Mouse (Mus musculus) forebrain, embryonic 14.5 days (tissue): ENCODE data around the gene Wwp2. TPM values are rescaled to one million over a fixed set of nuclear protein-coding genes. Genes with fewer than 3 reads are reported as not detected.

Experiments used
- ATAC-seq: fragments of 200-750 bp; cut with Nextera tagmentation; 2 replicates; pipeline ENCODE4 v1.8.0; 2017; ENCODE audit warnings: mild to moderate bottlenecking, moderate library complexity
- DNase-seq: peaks from one replicate; pipeline ENCODE4 v3.0.0-alpha.2; 2015; ENCODE audit warnings: low spot score
- H3K27ac ChIP-seq: fragments of 300-500 bp; sonication (generic); 2 replicates; pipeline ENCODE4 v1.5.1; 2014; ENCODE audit warnings: low read depth, mild to moderate bottlenecking, control low read depth, low read length, moderate library complexity
- H3K27me3 ChIP-seq: fragments of 300-500 bp; sonication (generic); replicated peaks from 2 replicates; pipeline ENCODE4 v1.6.1; 2014; ENCODE audit warnings: low read length, control low read depth, mixed read lengths; ENCODE audit not compliant: control insufficient read depth, insufficient read depth
- H3K36me3 ChIP-seq: fragments of 300-500 bp; sonication (generic); 2 replicates; pipeline ENCODE4 v1.6.1; 2014; ENCODE audit warnings: low read length, control low read depth; ENCODE audit not compliant: control insufficient read depth, insufficient read depth
- H3K4me1 ChIP-seq: fragments of 300-500 bp; sonication (generic); 2 replicates; pipeline ENCODE4 v1.6.1; 2014; ENCODE audit warnings: antibody characterized with exemption, low read length, control low read depth; ENCODE audit not compliant: control insufficient read depth, insufficient read depth
- H3K4me2 ChIP-seq: fragments of 300-500 bp; sonication (generic); 2 replicates; pipeline ENCODE4 v1.6.1; 2014; ENCODE audit warnings: mild to moderate bottlenecking, control low read depth, low read length
- H3K4me3 ChIP-seq: fragments of 300-500 bp; sonication (generic); 2 replicates; pipeline ENCODE4 v1.5.1; 2014; ENCODE audit warnings: low read depth, low read length, control low read depth
- H3K9ac ChIP-seq: fragments of 300-500 bp; sonication (generic); 2 replicates; pipeline ENCODE4 v1.6.1; 2014; ENCODE audit warnings: mild to moderate bottlenecking, low read length, control low read depth, moderate library complexity
- H3K9me3 ChIP-seq: fragments of 300-500 bp; sonication (generic); replicated peaks from 2 replicates; pipeline ENCODE4 v1.6.1; 2016; ENCODE audit warnings: low read length, control low read depth, mixed read lengths; ENCODE audit not compliant: control insufficient read depth
- WGBS: fragments of 180-500 bp; shearing (Covaris S2); extraction: QIAGEN DNeasy Blood & Tissue Kit; methylation state at CpG from one replicate; pipeline ENCODE4 v1.1.7; 2014; 5-methylcytosine and 5-hydroxymethylcytosine counted together
- polyA plus RNA-seq: library from polyadenylated mRNA; unstranded; fragments of >200 nt; fragmentation: Nextera tagmentation; extraction: Ambion mirVana; gene quantifications from 2 replicates; pipeline ENCODE4 v1.2.1, GENCODE M21; 2014

Wwp2 gene
- polyA plus RNA-seq: 38.8 and 40.4 TPM in 2 replicates

- Histone ChIP-seq H3K4me1 (peaks cover 9% of the 10 kb centered on the region; the same call in 1 of the 2 replicates), H3K9ac (peak within 1 kb of the TSS; percentile 84), H3K4me2 (peak within 1 kb of the TSS; percentile 72), H3K36me3 (no peaks in the 10 kb centered on the region), H3K27me3 (no peaks in the 10 kb centered on the region), H3K27ac (peak within 1 kb of the TSS; percentile 88), H3K9me3 (no peaks in the 10 kb centered on the region), H3K4me3 (peak within 1 kb of the TSS; percentile 81)
- under 1% methylated on average over 48 of the region's 81 CpGs for WGBS
- ATAC-seq (peak; percentile 92), DNase-seq (peak; percentile 81)
Observed at GRCm38 (mm10) chr8:107435962-107436831, at the start of gene Wwp2. Gene Wwp2 (plus strand): TSS chr8:107436365.

- Histone ChIP-seq H3K9ac (no peak overlapping the region), H3K4me1 (0 out of 2 replicates have a peak, but pooled peaks cover 6% of the 10 kb centered on the region), H3K4me2 (no peak overlapping the region), H3K27ac (no peak overlapping the region), H3K9me3 (no peaks in the 10 kb centered on the region), H3K27me3 (no peaks in the 10 kb centered on the region), H3K36me3 (no peaks in the 10 kb centered on the region), H3K4me3 (no peak overlapping the region)
- ATAC-seq: no peak
- peak; percentile 79 for DNase-seq
- WGBS: 32% methylated on average over 3 of the region's 3 CpGs
Observed at GRCm38 (mm10) chr8:107386642-107387041, 49.5 kb upstream of the Wwp2 start.

- DNase-seq: peak; percentile 54
Observed at GRCm38 (mm10) chr8:107387861-107388260, 48.3 kb upstream of the Wwp2 start.

GRCm38 (mm10) chr8:107389557-107389956, 46.6 kb upstream of the Wwp2 start:
- Histone ChIP-seq H3K27ac (no peak overlapping the region), H3K9ac (no peak overlapping the region), H3K36me3 (no peaks in the 10 kb centered on the region), H3K27me3 (no peaks in the 10 kb centered on the region), H3K4me2 (no peak overlapping the region), H3K4me1 (0 out of 2 replicates have a peak, but pooled peaks cover 6% of the 10 kb centered on the region), H3K9me3 (no peaks in the 10 kb centered on the region), H3K4me3 (no peak overlapping the region)
- DNase-seq (peak; percentile 93), ATAC-seq (peak; percentile 60; the same call in 1 of the 2 replicates)
- WGBS: 34% methylated on average over 8 of the region's 8 CpGs

More at GRCm38 (mm10) chr8:107387861-107388260, 48.3 kb upstream of the Wwp2 start:
- no peaks in the 10 kb centered on the region for H3K27me3 ChIP-seq
- H3K9me3 ChIP-seq: no peaks in the 10 kb centered on the region
- no peak overlapping the region for H3K9ac ChIP-seq
- no peaks in the 10 kb centered on the region for H3K36me3 ChIP-seq
- no peak overlapping the region for H3K27ac ChIP-seq
- no peak overlapping the region for H3K4me2 ChIP-seq
- 65% methylated on average over 5 of the region's 5 CpGs for WGBS
- H3K4me1 ChIP-seq: 0 out of 2 replicates have a peak, but pooled peaks cover 6% of the 10 kb centered on the region
- ATAC-seq: no peak
- H3K4me3 ChIP-seq: no peak overlapping the region

GRCm38 (mm10) chr8:107390476-107391135, 45.6 kb upstream of the Wwp2 start:
- H3K36me3 ChIP-seq: no peaks in the 10 kb centered on the region
- H3K9me3 ChIP-seq: no peaks in the 10 kb centered on the region
- WGBS: 89% methylated on average over 16 of the region's 16 CpGs
- H3K27ac ChIP-seq: no peak overlapping the region
- no peak for DNase-seq
- no peak overlapping the region for H3K9ac ChIP-seq
- ATAC-seq: no peak
- 0 out of 2 replicates have a peak, but pooled peaks cover 6% of the 10 kb centered on the region for H3K4me1 ChIP-seq
- H3K4me3 ChIP-seq: no peak overlapping the region
- no peak overlapping the region for H3K4me2 ChIP-seq
- H3K27me3 ChIP-seq: no peaks in the 10 kb centered on the region

GRCm38 (mm10) chr8:107391136-107391516, 45.0 kb upstream of the Wwp2 start:
- WGBS: 69% methylated on average over 4 of the region's 4 CpGs
- no peak for DNase-seq
- ATAC-seq: no peak

GRCm38 (mm10) chr8:107395397-107395796, 40.8 kb upstream of the Wwp2 start:
- H3K4me1 ChIP-seq: no peaks in the 10 kb centered on the region
- ATAC-seq (no peak), DNase-seq (no peak)
- no peak overlapping the region for H3K4me3 ChIP-seq
- no peak overlapping the region for H3K9ac ChIP-seq
- H3K4me2 ChIP-seq: no peak overlapping the region
- no peaks in the 10 kb centered on the region for H3K9me3 ChIP-seq
- H3K36me3 ChIP-seq: no peaks in the 10 kb centered on the region
- H3K27ac ChIP-seq: no peak overlapping the region
- no peaks in the 10 kb centered on the region for H3K27me3 ChIP-seq

More at GRCm38 (mm10) chr8:107391136-107391516, 45.0 kb upstream of the Wwp2 start:
- no peak overlapping the region for H3K4me3 ChIP-seq
- no peaks in the 10 kb centered on the region for H3K27me3 ChIP-seq
- no peak overlapping the region for H3K9ac ChIP-seq
- no peak overlapping the region for H3K27ac ChIP-seq
- no peak overlapping the region for H3K4me2 ChIP-seq
- H3K4me1 ChIP-seq: 0 out of 2 replicates have a peak, but pooled peaks cover 6% of the 10 kb centered on the region
- no peaks in the 10 kb centered on the region for H3K36me3 ChIP-seq
- H3K9me3 ChIP-seq: no peaks in the 10 kb centered on the region

- Histone ChIP-seq H3K4me3 (no peak overlapping the region), H3K36me3 (no peaks in the 10 kb centered on the region), H3K4me2 (no peak overlapping the region), H3K9ac (no peak overlapping the region), H3K27ac (no peak overlapping the region), H3K4me1 (no peaks in the 10 kb centered on the region), H3K9me3 (no peaks in the 10 kb centered on the region), H3K27me3 (no peaks in the 10 kb centered on the region)
- no peak for ATAC-seq
- 91% methylated on average over 10 of the region's 10 CpGs for WGBS
- DNase-seq: no peak
Observed at GRCm38 (mm10) chr8:107396106-107396670, 40.0 kb upstream of the Wwp2 start.
